Mouse (Mus musculus): ENCODE results near the gene Dars2.
"Not testable (repeated sequence)": the region's sequence is repeated elsewhere in the genome, so short reads cannot be mapped to it uniquely, and the experiment has no call there.

Dars2 gene

DNA sequence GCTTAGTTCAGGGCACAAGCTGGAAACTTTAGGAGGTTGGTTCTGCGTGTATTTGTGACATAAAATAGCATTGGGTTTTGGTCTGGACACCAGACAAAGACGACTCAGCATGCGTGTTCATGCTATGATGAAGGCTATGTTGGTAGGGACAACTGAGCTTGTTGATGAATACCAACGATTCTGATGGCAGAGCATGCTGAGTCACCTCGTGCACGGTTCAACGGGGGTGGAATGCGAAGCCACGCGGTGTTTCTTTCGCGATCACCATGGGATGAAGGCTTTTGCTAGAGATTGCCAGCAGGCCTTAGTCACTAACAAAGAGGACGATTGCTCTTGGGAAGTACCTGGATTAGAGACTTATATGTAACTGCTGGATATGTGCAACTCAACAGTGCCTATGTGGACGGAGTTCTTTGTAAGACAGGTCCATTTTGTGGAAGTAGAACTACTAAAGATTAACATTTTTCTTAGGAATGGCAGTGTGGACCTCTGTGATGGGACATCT, 35.1 kb downstream of the Dars2 start:
- DNase-seq (ENCODE audit: low spot score): peak; percentile 59

DNA sequence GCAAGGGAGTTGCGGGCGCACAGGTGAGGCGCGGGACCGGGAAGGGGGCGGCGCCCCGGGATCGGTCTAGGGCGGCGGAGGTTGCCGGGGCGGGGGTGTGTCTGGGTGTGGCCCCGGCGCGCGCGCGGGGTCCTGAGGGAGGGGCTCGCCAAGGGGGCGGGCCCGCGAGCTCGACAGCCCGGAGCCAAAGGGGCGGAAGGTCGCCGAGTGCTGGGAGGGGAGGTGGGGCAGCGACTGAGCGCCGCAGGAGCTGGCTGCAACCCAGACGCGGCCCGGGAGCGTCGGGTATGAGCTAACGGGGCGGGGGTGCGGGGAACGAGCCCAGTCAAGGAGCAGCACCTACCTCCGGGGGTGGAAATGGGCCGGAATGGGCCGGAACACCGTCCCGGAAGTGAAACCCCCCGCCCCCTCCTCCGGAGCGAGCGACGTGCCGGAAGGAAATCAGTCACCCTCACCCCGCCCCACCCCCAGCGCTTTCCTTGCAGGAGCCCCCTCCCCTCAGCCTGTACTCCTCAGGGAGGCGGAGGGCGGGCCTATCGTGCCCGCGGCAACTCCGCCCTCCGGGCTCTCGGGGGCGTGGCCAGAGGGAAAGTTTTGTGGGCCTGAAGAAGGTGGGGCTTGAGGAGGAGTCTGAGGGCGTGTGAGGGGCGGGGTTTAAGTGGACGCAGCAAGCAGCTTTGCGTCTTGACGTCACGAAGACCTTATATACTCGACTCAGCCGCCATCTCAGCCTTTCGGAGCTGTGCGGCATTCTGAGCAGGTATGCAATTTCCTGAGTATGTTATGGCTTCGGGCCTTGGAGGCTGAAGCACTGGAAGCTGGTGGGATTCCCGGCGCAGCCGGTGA, 35.8 kb downstream of the Dars2 start, which contains the start of gene Zbtb37:
Gene Zbtb37 (minus strand): TSS at position 415 of the 846 bp plus-strand sequence.
- DNase-seq (ENCODE audit: low spot score): peak; percentile 99

GRCm38 (mm10) chr1:161033856-161034434, 36.5 kb downstream of the Dars2 start:
- no peak for DNase-seq (ENCODE audit: low spot score)

- no peak for DNase-seq (ENCODE audit: low spot score)
Measured at GRCm38 (mm10) chr1:161032345-161032744, 38.1 kb downstream of the Dars2 start.

- DNase-seq (ENCODE audit: low spot score): no peak
Measured at GRCm38 (mm10) chr1:161031881-161032280, 38.6 kb downstream of the Dars2 start.

- no peak for DNase-seq (ENCODE audit: low spot score)
Measured at GRCm38 (mm10) chr1:161030058-161030457, 40.4 kb downstream of the Dars2 start.

DNA sequence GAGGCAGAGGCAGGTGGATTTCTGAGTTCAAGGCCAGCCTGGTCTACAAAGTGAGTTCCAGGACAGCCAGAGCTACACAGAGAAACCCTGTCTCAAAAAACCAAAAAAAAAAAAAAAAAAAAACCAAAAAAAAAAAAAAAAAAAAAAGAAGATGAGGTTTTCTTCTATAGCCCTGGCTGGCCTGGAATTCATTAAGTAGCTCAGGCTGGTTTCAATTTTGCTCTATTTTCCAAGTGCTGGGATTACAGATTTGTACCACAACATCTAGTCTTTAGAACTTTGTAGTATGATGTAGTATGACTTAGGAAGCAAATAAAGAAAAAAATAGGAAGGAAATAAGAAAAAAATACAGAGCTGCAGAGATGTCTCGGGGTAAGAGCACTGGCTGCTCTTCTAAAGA, 42.0 kb downstream of the Dars2 start:
- not testable (repeated sequence) for DNase-seq (ENCODE audit: low spot score)

GRCm38 (mm10) chr1:161027196-161027595, 43.3 kb downstream of the Dars2 start:
- DNase-seq (ENCODE audit: low spot score): no peak

DNA sequence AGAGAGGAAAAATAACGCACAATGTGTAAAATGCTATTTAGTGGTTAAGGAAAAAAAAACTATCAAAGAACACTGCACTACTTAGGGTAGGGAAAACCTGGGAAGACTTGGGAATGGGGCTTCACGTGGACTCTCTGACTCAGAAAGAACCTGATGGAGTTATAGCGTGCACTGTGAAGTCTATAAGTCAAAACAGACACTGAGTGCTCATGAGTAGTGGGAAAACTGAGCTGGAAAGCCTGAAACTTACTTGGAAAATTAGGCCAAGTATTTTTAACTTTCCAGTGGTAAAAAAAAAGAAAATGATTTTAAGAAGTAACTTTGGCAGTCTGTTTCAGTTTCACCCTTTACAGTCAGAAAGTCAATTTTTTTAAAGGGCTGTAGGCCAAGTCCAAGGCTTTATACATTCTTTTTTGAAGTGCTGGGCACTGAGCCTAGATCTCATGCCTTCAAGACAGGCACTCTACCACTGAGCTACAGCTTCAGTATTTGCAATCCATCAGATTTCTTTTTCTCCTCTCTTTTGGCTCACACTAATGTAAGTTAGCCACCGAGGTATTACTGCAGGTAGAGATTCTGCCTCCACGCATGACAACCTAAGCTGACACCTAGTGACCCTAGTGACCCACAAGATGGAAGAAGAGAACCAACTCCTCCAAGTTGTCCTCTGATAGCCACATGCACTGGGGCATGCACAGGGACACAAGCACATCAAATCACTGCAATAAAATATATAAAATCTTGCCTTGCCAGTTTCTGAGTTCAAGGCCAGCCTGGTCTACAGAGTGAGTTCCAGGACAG, 44.8 kb downstream of the Dars2 start:
- DNase-seq (ENCODE audit: low spot score): no peak

DNA sequence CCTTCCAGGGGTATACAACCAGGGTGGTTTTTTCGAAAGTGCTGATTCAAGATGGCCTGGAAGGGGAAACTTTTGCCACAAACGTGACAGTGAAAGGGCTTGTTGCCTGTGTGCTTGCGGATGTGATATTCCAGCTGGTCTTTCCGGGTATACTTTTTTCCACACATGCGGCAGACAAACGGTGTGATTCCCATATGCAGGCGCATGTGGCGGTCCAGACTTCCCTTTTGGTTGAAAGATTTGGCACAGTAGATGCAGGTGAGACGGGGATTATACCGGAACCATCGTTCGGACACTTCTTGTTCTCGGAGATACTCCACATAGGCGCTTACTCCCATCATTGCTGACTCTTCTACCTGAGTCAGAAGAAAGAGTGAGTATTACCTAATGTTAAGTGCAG, 50.4 kb downstream of the Dars2 start:
- DNase-seq (ENCODE audit: low spot score): no peak

GRCm38 (mm10) chr1:161016378-161016777, 54.1 kb downstream of the Dars2 start:
- no peak for DNase-seq (ENCODE audit: low spot score)

- DNase-seq (ENCODE audit: low spot score): no peak
Measured at GRCm38 (mm10) chr1:161010436-161010835, 60.0 kb downstream of the Dars2 start.

- no peak for DNase-seq (ENCODE audit: low spot score)
Measured at GRCm38 (mm10) chr1:161008038-161008437, 62.4 kb downstream of the Dars2 start.

- no peak for DNase-seq (ENCODE audit: low spot score)
Measured at GRCm38 (mm10) chr1:161006471-161006870, 64.0 kb downstream of the Dars2 start.

DNA sequence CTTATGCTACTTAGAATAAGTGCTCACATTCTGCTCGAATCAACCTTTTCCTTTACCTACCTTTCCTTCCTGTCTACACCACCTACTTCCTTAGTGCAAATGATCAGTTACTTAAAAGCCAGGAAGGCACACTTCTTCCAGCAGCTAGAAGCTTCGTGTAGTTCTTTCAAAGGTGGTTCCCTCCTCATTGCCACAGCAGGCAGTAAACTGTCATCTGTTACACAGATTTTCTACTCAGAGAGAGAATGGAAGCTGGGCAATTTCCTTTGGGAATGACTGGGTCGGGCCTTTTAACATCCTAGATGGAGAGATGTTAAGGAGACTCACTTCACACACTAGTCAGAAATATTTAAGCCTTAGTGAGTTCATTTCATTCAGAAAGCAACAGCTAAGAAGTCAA, 64.9 kb downstream of the Dars2 start:
- no peak for DNase-seq (ENCODE audit: low spot score)

- DNase-seq (ENCODE audit: low spot score): no peak
Measured at GRCm38 (mm10) chr1:161004942-161005341, 65.5 kb downstream of the Dars2 start.

DNA sequence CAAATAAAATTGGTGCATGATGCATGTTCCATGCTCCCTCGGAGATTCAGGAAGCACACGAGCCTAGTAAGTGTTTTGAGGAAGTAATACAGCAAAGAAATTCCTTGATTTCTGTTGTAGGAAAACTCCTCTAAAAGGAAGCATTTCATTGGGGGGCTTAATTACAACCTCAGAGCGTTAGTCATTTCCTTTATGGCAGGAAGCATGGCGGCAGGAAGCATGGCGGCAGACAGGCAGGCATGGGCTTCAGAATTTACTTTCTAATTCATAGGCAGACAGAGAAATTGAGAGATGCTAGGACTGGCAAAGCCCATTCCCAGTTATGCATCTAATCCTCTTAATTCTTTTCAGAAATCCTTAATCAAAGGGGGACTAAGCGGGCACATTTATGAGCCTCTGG, 76.6 kb downstream of the Dars2 start:
- no peak for DNase-seq (ENCODE audit: low spot score)

Measured in c-Kit-positive CD71-positive TER-119-positive erythroid progenitor cells, embryonic 14.5 days (primary cell).